Mouse (Mus musculus) forebrain, embryonic 11.5 days (tissue): ENCODE data around the gene B4galnt3. TPM values are rescaled to one million over a fixed set of nuclear protein-coding genes. Genes with fewer than 3 reads are reported as not detected.
A peak's percentile ranks its signal among the peaks of the same experiment; 100 is the strongest.
"Not testable (repeated sequence)": the region's sequence is repeated elsewhere in the genome, so short reads cannot be mapped to it uniquely, and the experiment has no call there.

ENCODE experiments used
- ATAC-seq: fragments of 200-750 bp; cut with Nextera tagmentation; replicated peaks from 2 replicates; pipeline ENCODE4 v1.8.0; 2017; ENCODE audit warnings: moderate TSS enrichment; ENCODE audit not compliant: low FRiP score
- DNase-seq: peaks from one replicate; pipeline ENCODE4 v3.0.0-alpha.2; 2017; ENCODE audit warnings: low spot score
- H3K27ac ChIP-seq: fragments of 300-500 bp; sonication (generic); 2 replicates; pipeline ENCODE4 v1.5.1; 2014; ENCODE audit warnings: low read depth, low read length
- H3K27me3 ChIP-seq: fragments of 300-500 bp; sonication (generic); 2 replicates; pipeline ENCODE4 v1.6.1; 2014; ENCODE audit warnings: mild to moderate bottlenecking, low read length, mixed read lengths; ENCODE audit not compliant: control insufficient read depth, insufficient read depth
- H3K36me3 ChIP-seq: fragments of 300-500 bp; sonication (generic); 2 replicates; pipeline ENCODE4 v1.6.1; 2014; ENCODE audit warnings: mild to moderate bottlenecking, low read length, moderate library complexity, mixed read lengths; ENCODE audit not compliant: control insufficient read depth, insufficient read depth
- H3K4me1 ChIP-seq: fragments of 300-500 bp; sonication (generic); replicated peaks from 2 replicates; pipeline ENCODE4 v1.6.1; 2014; ENCODE audit warnings: low read length, mixed read lengths; ENCODE audit not compliant: control insufficient read depth, insufficient read depth
- H3K4me2 ChIP-seq: fragments of 300-500 bp; sonication (generic); 2 replicates; pipeline ENCODE4 v1.6.1; 2014; ENCODE audit warnings: low read depth, mild to moderate bottlenecking, low read length, moderate library complexity, mixed read lengths; ENCODE audit not compliant: severe bottlenecking
- H3K4me3 ChIP-seq: fragments of 300-500 bp; sonication (generic); 2 replicates; pipeline ENCODE4 v1.5.1; 2014; ENCODE audit warnings: low read depth, low read length
- H3K9ac ChIP-seq: fragments of 300-500 bp; sonication (generic); 2 replicates; pipeline ENCODE4 v1.6.1; 2014; ENCODE audit warnings: low read length
- H3K9me3 ChIP-seq: fragments of 300-500 bp; sonication (generic); 2 replicates; pipeline ENCODE4 v1.6.1; 2016; ENCODE audit warnings: low read length, mixed read lengths; ENCODE audit not compliant: control insufficient read depth
- WGBS: fragments of 180-500 bp; shearing (Covaris S2); extraction: QIAGEN DNeasy Blood & Tissue Kit; methylation state at CpG from one replicate; pipeline ENCODE4 v1.1.7; 2014; 5-methylcytosine and 5-hydroxymethylcytosine counted together
- polyA plus RNA-seq: library from polyadenylated mRNA; unstranded; fragments of >200 nt; fragmentation: Nextera tagmentation; extraction: Ambion mirVana; gene quantifications from 2 replicates; pipeline ENCODE4 v1.2.1, GENCODE M21; 2014

The B4galnt3 gene
- polyA plus RNA-seq, 1 experiment from 2014 or later, result not detected

GRCm38 (mm10) chr6:120309787-120310186, 15.4 kb upstream of the B4galnt3 start:
- no peaks in the 10 kb centered on the region for H3K4me1 ChIP-seq
- 77% methylated on average over 3 of the region's 3 CpGs for WGBS
- no peak overlapping the region for H3K4me2 ChIP-seq
- no peak overlapping the region for H3K4me3 ChIP-seq
- H3K27ac ChIP-seq, result no peak overlapping the region
- H3K9me3 ChIP-seq, result no peaks in the 10 kb centered on the region
- ATAC-seq (no peak), DNase-seq (no peak)
- no peaks in the 10 kb centered on the region for H3K36me3 ChIP-seq
- no peak overlapping the region for H3K9ac ChIP-seq
- H3K27me3 ChIP-seq, result no peaks in the 10 kb centered on the region

DNA sequence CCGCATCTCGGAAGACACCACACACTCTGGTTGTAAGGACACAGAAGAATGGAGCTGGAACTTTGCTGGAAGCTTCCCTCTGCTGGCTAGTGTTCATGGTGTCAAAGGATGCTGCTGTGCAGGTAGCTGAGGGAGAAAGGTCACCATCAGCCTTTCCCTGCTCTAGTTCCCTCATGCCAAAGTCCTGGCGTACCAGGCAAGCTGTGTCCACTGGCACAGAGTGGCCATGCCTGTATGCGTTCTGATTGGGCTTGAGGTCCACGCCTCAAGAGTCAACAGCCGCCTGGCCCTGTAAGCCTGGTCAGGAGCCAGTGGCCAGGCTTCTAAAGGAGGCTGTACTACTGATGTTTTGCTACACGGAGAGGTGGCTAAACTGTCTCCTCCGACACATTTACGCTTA, 15.0 kb upstream of the B4galnt3 start:
- no peak for DNase-seq
- WGBS, result 79% methylated on average over 9 of the region's 9 CpGs
- H3K4me1 ChIP-seq, result no peaks in the 10 kb centered on the region

DNA sequence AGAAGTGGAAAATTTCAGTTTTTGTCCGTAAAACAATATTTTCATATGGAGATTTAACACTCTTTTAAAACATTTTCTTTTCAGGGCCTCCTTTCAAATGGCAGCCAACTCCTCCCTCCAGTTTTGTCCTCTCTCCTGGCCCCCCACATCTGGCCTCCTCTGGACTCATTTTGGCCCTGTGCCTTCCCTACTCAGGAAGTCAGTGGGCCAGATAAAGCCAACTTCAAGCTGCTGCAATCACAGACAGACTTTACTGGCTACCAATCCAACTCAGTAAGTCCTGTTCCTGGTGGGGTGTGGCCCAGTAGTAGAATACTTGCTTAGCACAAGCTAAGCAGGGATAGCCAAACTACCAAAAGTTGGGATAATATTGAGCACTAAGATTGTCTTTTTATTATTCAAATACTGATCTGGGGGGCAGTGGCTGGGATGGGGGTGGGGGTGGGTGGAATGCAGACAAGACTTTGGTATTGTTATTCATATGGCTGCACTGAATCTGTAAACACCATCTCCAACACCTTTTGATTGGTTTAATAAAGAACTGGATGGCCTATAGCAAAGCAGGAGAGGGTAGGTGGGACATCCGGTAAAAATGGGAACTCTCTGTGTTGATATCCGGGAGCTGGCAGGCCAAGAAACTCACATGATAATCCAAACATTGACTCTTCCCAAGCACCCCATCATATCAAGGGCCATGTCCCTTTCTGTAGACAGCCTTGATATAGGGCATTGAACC, 12.7 kb upstream of the B4galnt3 start:
- H3K27ac ChIP-seq, result no peak overlapping the region
- H3K4me2 ChIP-seq, result no peak overlapping the region
- no peaks in the 10 kb centered on the region for H3K36me3 ChIP-seq
- no peak overlapping the region for H3K9ac ChIP-seq
- H3K4me3 ChIP-seq, result no peak overlapping the region
- 90% methylated on average over 3 of the region's 3 CpGs for WGBS
- no peak for DNase-seq
- H3K4me1 ChIP-seq, result no peaks in the 10 kb centered on the region
- H3K9me3 ChIP-seq, result no peaks in the 10 kb centered on the region
- ATAC-seq, result no peak
- H3K27me3 ChIP-seq, result no peaks in the 10 kb centered on the region

More for the DNA sequence above, 15.0 kb upstream of the B4galnt3 start:
- H3K9ac ChIP-seq, result no peak overlapping the region
- no peak overlapping the region for H3K27ac ChIP-seq
- no peaks in the 10 kb centered on the region for H3K36me3 ChIP-seq
- no peak overlapping the region for H3K4me3 ChIP-seq
- ATAC-seq, result no peak
- H3K27me3 ChIP-seq, result no peaks in the 10 kb centered on the region
- no peak overlapping the region for H3K4me2 ChIP-seq
- H3K9me3 ChIP-seq, result no peaks in the 10 kb centered on the region

GRCm38 (mm10) chr6:120302755-120303316, 8.5 kb upstream of the B4galnt3 start:
- no peaks in the 10 kb centered on the region for H3K9me3 ChIP-seq
- 31% methylated on average over 16 of the region's 16 CpGs for WGBS
- no peaks in the 10 kb centered on the region for H3K27me3 ChIP-seq
- no peaks in the 10 kb centered on the region for H3K4me1 ChIP-seq
- DNase-seq (no peak), ATAC-seq (no peak)
- H3K27ac ChIP-seq, result no peak overlapping the region
- no peak overlapping the region for H3K9ac ChIP-seq
- no peaks in the 10 kb centered on the region for H3K36me3 ChIP-seq
- H3K4me2 ChIP-seq, result peak overlapping the region; percentile 5; the same call in 1 of the 2 replicates
- H3K4me3 ChIP-seq, result 0 out of 2 replicates have a peak overlapping the region, but pooled peaks have one; percentile 5

DNA sequence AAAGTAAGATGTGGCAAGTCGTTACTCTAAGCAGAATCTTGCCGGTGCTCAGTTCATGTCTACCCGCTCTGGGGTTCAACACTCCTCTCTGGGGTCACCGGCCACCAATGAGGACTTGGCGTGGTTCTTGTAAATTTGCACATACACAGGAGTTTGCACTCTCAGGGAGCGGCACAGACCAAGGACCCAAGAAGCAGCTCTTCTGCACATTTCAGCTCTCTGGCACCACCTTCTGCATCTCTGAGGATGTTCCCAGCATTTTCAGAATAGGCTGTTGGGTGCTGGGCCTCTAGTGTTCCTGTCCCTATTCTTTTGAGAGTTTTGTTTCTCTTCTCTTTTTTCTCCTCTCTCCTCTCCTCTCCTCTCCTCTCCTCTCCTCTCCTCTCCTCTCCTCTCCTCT, 6.8 kb upstream of the B4galnt3 start:
- Histone ChIP-seq H3K36me3 (no peaks in the 10 kb centered on the region), H3K27me3 (no peaks in the 10 kb centered on the region), H3K9ac (no peak overlapping the region), H3K4me3 (no peak overlapping the region), H3K9me3 (no peaks in the 10 kb centered on the region), H3K27ac (no peak overlapping the region), H3K4me2 (no peak overlapping the region), H3K4me1 (no peaks in the 10 kb centered on the region)
- 29% methylated on average over 6 of the region's 6 CpGs for WGBS
- ATAC-seq (no peak), DNase-seq (peak; percentile 54)

DNA sequence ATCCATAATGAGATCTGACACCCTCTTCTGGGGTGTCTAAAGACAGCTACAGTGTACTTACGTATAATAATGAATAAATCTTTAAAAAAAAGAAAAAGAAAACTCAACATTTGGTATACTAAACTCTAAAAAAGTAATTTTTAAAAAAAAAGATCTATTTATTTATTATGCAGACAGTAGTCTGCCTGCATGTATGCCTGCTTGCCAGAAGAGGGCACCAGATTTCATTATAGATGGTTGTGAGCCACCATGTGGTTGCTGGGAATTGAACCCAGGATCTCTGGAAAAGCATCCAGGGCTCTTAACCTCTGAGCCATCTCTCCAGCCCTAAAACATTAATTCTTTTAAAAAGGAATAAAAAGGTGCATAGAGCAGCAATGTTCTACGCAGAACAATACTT, 2.2 kb upstream of the B4galnt3 start:
- not testable (repeated sequence) for ATAC-seq, H3K9me3 ChIP-seq, DNase-seq, H3K4me2 ChIP-seq, H3K36me3 ChIP-seq, H3K27ac ChIP-seq, H3K4me3 ChIP-seq, H3K9ac ChIP-seq, H3K4me1 ChIP-seq
- 94% methylated on average over 2 of the region's 2 CpGs for WGBS
- peaks cover 25% of the 10 kb centered on the region for H3K27me3 ChIP-seq

GRCm38 (mm10) chr6:120294785-120295133, 400 bp upstream of the B4galnt3 start:
- Histone ChIP-seq H3K27me3 (peaks cover 25% of the 10 kb centered on the region), H3K36me3 (no peaks in the 10 kb centered on the region), H3K4me1 (peaks cover 4% of the 10 kb centered on the region; the same call in 1 of the 2 replicates), H3K9ac (peak overlapping the region; percentile 59), H3K27ac (no peak overlapping the region), H3K9me3 (no peaks in the 10 kb centered on the region), H3K4me2 (peak overlapping the region; percentile 99), H3K4me3 (peak overlapping the region; percentile 60)
- DNase-seq, result no peak
- 1% methylated on average over 16 of the region's 16 CpGs for WGBS
- peak; percentile 67; the same call in 1 of the 2 replicates for ATAC-seq

DNA sequence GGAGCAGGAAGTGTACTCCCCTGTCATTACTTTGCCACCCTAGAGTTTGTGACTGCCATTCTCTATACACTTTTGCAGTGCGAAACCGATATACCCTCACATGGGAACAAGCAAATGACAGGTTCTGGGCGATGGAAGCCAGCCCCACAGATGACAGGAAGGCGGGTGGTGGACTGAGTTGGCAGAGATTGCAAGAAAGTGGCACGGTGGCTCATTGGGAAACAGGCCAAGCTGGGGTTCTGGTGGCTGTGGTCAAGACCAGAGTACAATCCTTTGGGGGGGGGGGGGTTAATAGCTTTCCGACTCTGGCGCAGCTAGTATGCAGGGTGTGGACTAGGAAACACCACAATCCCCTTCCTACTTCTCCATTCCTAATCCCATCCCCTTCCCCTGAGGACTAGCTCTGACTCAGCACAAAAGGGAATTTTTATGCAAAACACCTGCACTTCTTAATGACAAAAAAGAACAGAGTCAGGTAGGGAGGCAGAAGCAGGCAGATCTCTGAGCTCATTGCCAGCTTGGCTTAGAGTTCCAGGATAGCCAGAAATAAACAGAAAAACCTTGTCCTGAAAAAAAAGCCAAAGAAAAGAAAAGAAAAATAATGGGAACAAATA, 2.9 kb downstream of the B4galnt3 start:
- H3K36me3 ChIP-seq, result no peaks in the 10 kb centered on the region
- no peaks in the 10 kb centered on the region for H3K9me3 ChIP-seq
- no peak for DNase-seq
- H3K27me3 ChIP-seq, result peaks cover 25% of the 10 kb centered on the region
- H3K9ac ChIP-seq, result no peak overlapping the region
- H3K4me3 ChIP-seq, result no peak overlapping the region
- ATAC-seq, result no peak
- 94% methylated on average over 7 of the region's 7 CpGs for WGBS
- H3K4me2 ChIP-seq, result no peak overlapping the region
- peaks cover 4% of the 10 kb centered on the region; the same call in 1 of the 2 replicates for H3K4me1 ChIP-seq
- no peak overlapping the region for H3K27ac ChIP-seq
